In genomic region chr1:62823549-62824195, GRCm38 (mm10) we compare ENCODE assay signal across 13 mouse cellular contexts.
DNase-seq lines count a peak whose midpoint lies in the region; TF ChIP-seq lines count a peak whose summit lies in the region.
"Had no signal": no experiment of that assay in that cellular context is flagged by ENCODE, and none has a peak within 500 bp of the region (broad histone marks: within the 10 kb centered on the region; RNA-seq: fewer than 3 reads in every experiment).

No protein-coding gene starts in this region.

- TF ChIP-seq CTCF in kidney, adult 2 months (conservative IDR thresholded peaks at IDR 0.05; ENCODE audit: insufficient read depth, insufficient read length, low read depth, low read length), result no peak

- peak overlapping the region; percentile 50; the same call in 1 of the 2 replicates for H3K27ac ChIP-seq in kidney, adult 2 months (ENCODE audit: insufficient read depth, low read depth, low read length)
- H3K27ac ChIP-seq: hindbrain, embryonic 15.5 days; limb, embryonic 12.5 days had no signal

- no peak overlapping the region for H3K4me3 ChIP-seq in kidney, adult 2 months (ENCODE audit: insufficient read depth, low read depth, low read length)
- H3K4me3 ChIP-seq: hindbrain, embryonic 15.5 days; limb, embryonic 12.5 days; megakaryocyte, embryonic 14.5 days had no signal

- peaks cover 27% of the 10 kb centered on the region for H3K4me1 ChIP-seq in kidney, adult 2 months (ENCODE audit: control insufficient read depth, insufficient read depth, low read length)

- WGBS in kidney, adult 2 months, result 47% methylated on average over 6 of the region's 6 CpGs

- TF ChIP-seq POLR2A in kidney, adult 2 months (IDR thresholded peaks at IDR 0.05; ENCODE audit: low read depth, low read length), result no peak

- H3K36me3 ChIP-seq in kidney, adult 2 months (ENCODE audit: control insufficient read depth, insufficient read depth, low read length), result no peaks in the 10 kb centered on the region
- H3K36me3 ChIP-seq: hindbrain, embryonic 15.5 days had no signal

- DNase-seq in adrenal gland, adult 2 months, result peak; percentile 52
- DNase-seq in adrenal gland, adult 18-20 months (ENCODE audit: low spot score in 2 of 2), result no peak
- DNase-seq in kidney, adult 2 months, result peak; percentile 79
- no peak for DNase-seq in kidney, postnatal 4 days
- DNase-seq in fibroblast of lung, adult 2 months (ENCODE audit: low read depth), result peak; percentile 77
- peak; percentile 60 for DNase-seq in lung, postnatal 14 days
- DNase-seq in embryo, embryonic 11 days, result no peak
- no peak for DNase-seq in yolk sac, embryonic 10.5 days (ENCODE audit: low spot score)
- DNase-seq: cerebellum, adult 11-12 months; thymus, postnatal 25 days had no signal

- no peaks in the 10 kb centered on the region for H3K27me3 ChIP-seq in kidney, adult 2 months (replicated peaks; ENCODE audit: control insufficient read depth, insufficient read depth, low read length)
- H3K27me3 ChIP-seq: hindbrain, embryonic 15.5 days; limb, embryonic 12.5 days had no signal

Comparison
In these comparisons a context has a peak if more than half of its experiments do, and no peak if none do; other contexts are left out.
1. DNase-seq: peak in adrenal gland, adult 2 months (single experiment), kidney, adult 2 months (single experiment), fibroblast of lung, adult 2 months (single experiment) and lung, postnatal 14 days (single experiment); none in adrenal gland, adult 18-20 months (0 of 2), kidney, postnatal 4 days (0 of 2), embryo, embryonic 11 days (single experiment) and yolk sac, embryonic 10.5 days (single experiment).